In genomic region chr9:58130909-58131308, GRCm38 (mm10) we compare ENCODE assay signal across 23 mouse cellular contexts. TPM values are rescaled to one million over a fixed set of nuclear protein-coding genes. Genes with fewer than 3 reads are reported as not detected.
DNase-seq lines count a peak whose midpoint lies in the region; ATAC-seq lines count a peak whose summit lies in the region.
"Had no signal": no experiment of that assay in that cellular context is flagged by ENCODE, and none has a peak within 500 bp of the region (broad histone marks: within the 10 kb centered on the region; RNA-seq: fewer than 3 reads in every experiment).

No protein-coding gene starts in this region.

- H3K27ac ChIP-seq in neural tube, embryonic 11.5 days (ENCODE audit: low read depth, low read length): no peak overlapping the region
- H3K27ac ChIP-seq: hindbrain, embryonic 12.5 days; neural tube, embryonic 12.5 days had no signal

- no peak for DNase-seq in neural tube, embryonic 11.5 days (ENCODE audit: low spot score)
- no peak for DNase-seq in neural tube, embryonic 10.5 days (ENCODE audit: extremely low spot score, low spot score)
- peak; percentile 55 to 57 for DNase-seq in kidney, adult 8-10 months
- peak; percentile 42 to 51 for DNase-seq in kidney, postnatal 25 days
- DNase-seq in gastrocnemius, postnatal 4 days (ENCODE audit: low spot score in 2 of 2): no peak
- no peak for DNase-seq in spleen, adult 18-20 months
- DNase-seq: adrenal gland, postnatal 14 days; cerebellum, adult 11 months; cerebellum, postnatal 25 days; embryo, embryonic 11 days; gastrocnemius, postnatal 25 days; heart, postnatal 10 days; layer of hippocampus, postnatal 36 days; lung, adult 2 months; right cerebral cortex, postnatal 4 days had no signal

- no peaks in the 10 kb centered on the region for H3K36me3 ChIP-seq in neural tube, embryonic 11.5 days (ENCODE audit: control insufficient read depth, insufficient read depth, low read length)
- H3K36me3 ChIP-seq: hindbrain, embryonic 12.5 days; neural tube, embryonic 12.5 days had no signal

- H3K4me1 ChIP-seq in neural tube, embryonic 11.5 days (ENCODE audit: control insufficient read depth, insufficient read depth, low read length): peaks cover 27% of the 10 kb centered on the region
- H3K4me1 ChIP-seq: megakaryocyte, embryonic 14.5 days had no signal

- H3K9ac ChIP-seq in neural tube, embryonic 11.5 days (ENCODE audit: low read length): no peak overlapping the region
- H3K9ac ChIP-seq: hindbrain, embryonic 12.5 days; neural tube, embryonic 12.5 days had no signal

- 0 out of 2 replicates have a peak overlapping the region, but pooled peaks have one; percentile 5 for H3K4me2 ChIP-seq in neural tube, embryonic 11.5 days (ENCODE audit: low read depth)
- H3K4me2 ChIP-seq: hindbrain, embryonic 12.5 days; liver, embryonic 11.5 days had no signal

- H3K27me3 ChIP-seq in neural tube, embryonic 11.5 days (ENCODE audit: control insufficient read depth, insufficient read depth, low read length): peaks cover 22% of the 10 kb centered on the region

- H3K9me3 ChIP-seq in neural tube, embryonic 11.5 days (ENCODE audit: control insufficient read depth, low read length): no peaks in the 10 kb centered on the region
- H3K9me3 ChIP-seq: hindbrain, embryonic 12.5 days; megakaryocyte, embryonic 14.5 days; neural tube, embryonic 12.5 days had no signal

- no peak overlapping the region for H3K4me3 ChIP-seq in neural tube, embryonic 11.5 days (ENCODE audit: low read depth, low read length)
- H3K4me3 ChIP-seq: hindbrain, embryonic 12.5 days; megakaryocyte, embryonic 14.5 days; neural tube, embryonic 12.5 days had no signal

- 36% methylated on average over 3 of the region's 3 CpGs for WGBS in neural tube, embryonic 11.5 days

- no peak for ATAC-seq in neural tube, embryonic 11.5 days (ENCODE audit: insufficient read depth, low FRiP score, low TSS enrichment)
- no peak for ATAC-seq in activated CD4-positive, CD25-positive, alpha-beta regulatory T cell, adult 4 months
- ATAC-seq: forebrain, embryonic 14.5 days; inflammation-experienced regulatory T-cells, adult 6 months; midbrain, embryonic 16.5 days had no signal

RNA-seq across cellular contexts. Expression of gene Ccdc33, which starts 12.3 kb away (rescaled TPM):
- 0.08 and 0.22 TPM in 2 replicates for polyA plus RNA-seq in neural tube, embryonic 11.5 days (2014; fragmentation: Nextera tagmentation; extraction: Ambion mirVana)
- not detected for total RNA-seq in gastrocnemius, postnatal 4 days (2021)
- not detected for polyA plus RNA-seq in activated CD4-positive, CD25-positive, alpha-beta regulatory T cell, adult 4 months (2017; shearing (Covaris generic))
- total RNA-seq: adrenal gland, postnatal 14 days; gastrocnemius, postnatal 25 days; heart, postnatal 10 days had no signal
- polyA plus RNA-seq: inflammation-experienced regulatory T-cells, adult 6 months; liver, embryonic 11.5 days had no signal

Comparison
In these comparisons a context has a peak if more than half of its experiments do, and no peak if none do; other contexts are left out.
1. DNase-seq: peak in kidney, adult 8-10 months (2 of 2) and kidney, postnatal 25 days (2 of 2); none in neural tube, embryonic 11.5 days (single experiment), neural tube, embryonic 10.5 days (single experiment), gastrocnemius, postnatal 4 days (0 of 2) and spleen, adult 18-20 months (0 of 2).